Mouse (Mus musculus) hematopoietic multipotent progenitor cell, adult 10-12 weeks (in vitro differentiated cells): ENCODE measurements around the gene Vmn2r49. TPM values are rescaled to one million over a fixed set of nuclear protein-coding genes. Genes with fewer than 3 reads are reported as not detected.

Experiments used
- polyA plus RNA-seq: library from polyadenylated mRNA; stranded (reverse); fragments of >175 nt; gene quantifications from 2 replicates; pipeline ENCODE4 v1.2.3, GENCODE M21; 2012; ENCODE audit warnings: low replicate concordance

The Vmn2r49 gene
- polyA plus RNA-seq = not detected in 2 replicates

GRCm38 (mm10) chr7:9992157-9992556 lies at the start of gene Vmn2r49:
TSS of gene Vmn2r49 (minus strand) at chr7:9992257.

GRCm38 (mm10) chr7:9953485-9953884 lies 38.6 kb downstream of the Vmn2r49 start, which contains the start of gene Vmn2r48:
TSS of gene Vmn2r48 (minus strand) at chr7:9953585.

Other genes starting within 250 kb of the Vmn2r49 start
- not detected in 2 replicates for gene Vmn2r46, start 221.7 kb downstream of the Vmn2r49 start, polyA plus RNA-seq
- not detected in 2 replicates for gene Vmn2r47, start 150.9 kb downstream of the Vmn2r49 start, polyA plus RNA-seq
- gene Vmn2r48, start 38.7 kb downstream of the Vmn2r49 start, polyA plus RNA-seq = not detected in 2 replicates
- gene Vmn2r50, start 61.0 kb upstream of the Vmn2r49 start, polyA plus RNA-seq = 0.03 TPM in 1 of 2 replicates, not detected in the other
- gene Vmn2r51, start 113.5 kb upstream of the Vmn2r49 start, polyA plus RNA-seq = not detected in 2 replicates
- gene Vmn2r52, start 184.3 kb upstream of the Vmn2r49 start, polyA plus RNA-seq = not detected in 2 replicates